Mouse (Mus musculus) forebrain, embryonic 12.5 days (tissue): ENCODE results near the gene Svbp. TPM values are rescaled to one million over a fixed set of nuclear protein-coding genes. Genes with fewer than 3 reads are reported as not detected.

ENCODE experiments used
- ATAC-seq: fragments of 200-750 bp; cut with Nextera tagmentation; 2 replicates; pipeline ENCODE4 v1.8.0; 2017; ENCODE audit warnings: moderate TSS enrichment; ENCODE audit not compliant: low FRiP score
- H3K27ac ChIP-seq: fragments of 300-500 bp; sonication (generic); 2 replicates; pipeline ENCODE4 v1.5.1; 2016; ENCODE audit warnings: mild to moderate bottlenecking
- H3K27me3 ChIP-seq: fragments of 300-500 bp; sonication (generic); 2 replicates; pipeline ENCODE4 v1.6.1; 2016; ENCODE audit warnings: mild to moderate bottlenecking
- H3K36me3 ChIP-seq: fragments of 300-500 bp; sonication (generic); replicated peaks from 2 replicates; pipeline ENCODE4 v1.6.1; 2016; ENCODE audit warnings: mild to moderate bottlenecking
- H3K4me1 ChIP-seq: fragments of 300-500 bp; sonication (generic); 2 replicates; pipeline ENCODE4 v1.6.1; 2016
- H3K4me2 ChIP-seq: fragments of 300-500 bp; sonication (generic); 2 replicates; pipeline ENCODE4 v1.6.1; 2016; ENCODE audit warnings: mild to moderate bottlenecking, moderate library complexity
- H3K4me3 ChIP-seq: fragments of 300-500 bp; sonication (generic); replicated peaks from 2 replicates; pipeline ENCODE4 v1.5.1; 2016; ENCODE audit warnings: mild to moderate bottlenecking
- H3K9ac ChIP-seq: fragments of 300-500 bp; sonication (generic); 2 replicates; pipeline ENCODE4 v1.6.1; 2016; ENCODE audit warnings: mild to moderate bottlenecking
- H3K9me3 ChIP-seq: fragments of 300-500 bp; sonication (generic); 2 replicates; pipeline ENCODE4 v1.6.1; 2016
- WGBS: fragments of 180-500 bp; shearing (Covaris S2); methylation state at CpG from one replicate; pipeline ENCODE4 v1.1.7; 2016; 5-methylcytosine and 5-hydroxymethylcytosine counted together
- polyA plus RNA-seq: library from polyadenylated mRNA; unstranded; fragments of >200 nt; fragmentation: Nextera tagmentation; extraction: Ambion mirVana; gene quantifications from 2 replicates; pipeline ENCODE4 v1.2.1, GENCODE M21; 2016

Gene Svbp
- polyA plus RNA-seq, 1 experiment from 2014 or later: 162 TPM

DNA sequence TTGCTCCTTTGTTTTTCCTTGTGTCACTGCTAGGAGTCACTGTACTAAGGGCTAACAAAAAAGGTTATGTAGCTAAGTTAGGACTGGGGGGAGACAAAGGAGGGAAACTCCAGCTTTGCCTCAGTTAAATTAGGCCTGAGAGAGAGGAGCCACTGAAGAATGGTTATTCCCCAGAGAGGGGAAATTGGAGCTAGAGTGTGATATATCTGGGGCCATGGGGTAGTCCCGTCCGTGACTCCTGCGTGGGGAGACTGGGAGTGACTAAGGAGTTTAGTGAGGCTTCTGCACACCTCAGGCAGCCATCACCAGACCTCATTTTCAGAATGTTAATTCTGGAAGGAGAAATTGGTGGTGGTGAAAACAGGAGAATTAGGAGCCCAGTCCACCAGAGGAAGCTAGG is 39.2 kb downstream of the Svbp start:
- no peak overlapping the region for H3K27ac ChIP-seq
- H3K36me3 ChIP-seq: peaks cover 11% of the 10 kb centered on the region; the same call in 1 of the 2 replicates
- no peaks in the 10 kb centered on the region for H3K9me3 ChIP-seq
- ATAC-seq: no peak
- H3K4me1 ChIP-seq: peaks cover 24% of the 10 kb centered on the region
- no peak overlapping the region for H3K9ac ChIP-seq
- peaks cover 5% of the 10 kb centered on the region for H3K27me3 ChIP-seq
- 75% methylated on average over 3 of the region's 3 CpGs for WGBS
- H3K4me3 ChIP-seq: peak overlapping the region; percentile 86; the same call in 1 of the 2 replicates
- H3K4me2 ChIP-seq: peak overlapping the region; percentile 95

DNA sequence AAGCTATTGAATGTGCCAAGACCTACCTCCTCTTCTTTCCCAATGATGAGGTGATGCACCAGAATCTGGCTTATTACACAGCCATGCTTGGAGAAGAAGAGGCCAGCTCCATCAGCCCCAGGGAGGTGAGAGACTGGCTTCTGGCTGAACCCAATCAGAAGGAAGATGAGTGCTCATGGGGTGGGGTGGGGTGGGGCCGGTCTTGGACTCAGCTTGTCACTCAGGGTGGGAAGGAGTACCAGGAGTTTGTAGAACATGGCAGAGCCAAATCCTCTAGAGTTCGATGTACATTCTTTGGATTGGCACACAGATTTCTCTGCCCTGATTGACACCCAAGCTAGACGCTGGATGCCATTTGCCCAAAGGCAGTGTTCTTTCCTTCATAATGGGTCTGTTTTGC is 43.6 kb downstream of the Svbp start:
- peaks cover 23% of the 10 kb centered on the region for H3K36me3 ChIP-seq
- ATAC-seq: 0 out of 2 replicates have a peak, but pooled peaks have one; percentile 30

DNA sequence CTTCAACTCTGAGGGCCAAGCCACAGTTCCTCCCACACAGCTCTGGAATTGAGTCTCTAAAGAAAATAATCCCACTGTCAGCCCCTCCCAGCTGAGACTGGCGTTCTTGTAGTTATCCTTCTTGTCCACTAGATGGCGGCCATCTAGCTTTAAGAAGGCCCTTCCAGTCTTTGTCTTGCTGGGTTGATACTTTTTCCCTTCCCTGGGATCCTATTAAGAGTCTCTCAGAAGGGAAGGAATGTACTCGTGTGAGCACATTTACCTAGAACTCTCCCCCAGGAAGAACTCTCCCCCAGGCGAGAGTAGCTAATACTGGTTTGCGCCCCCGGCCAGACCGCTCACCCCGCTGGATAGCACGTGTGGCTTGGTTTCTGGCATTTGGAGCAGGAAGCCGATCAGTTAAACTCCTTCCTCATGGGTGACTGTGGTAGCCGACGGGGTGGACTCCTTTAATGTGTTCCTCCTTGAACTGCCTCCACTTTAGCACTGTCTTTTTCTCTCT is 44.1 kb downstream of the Svbp start:
- H3K4me3 ChIP-seq: no peak overlapping the region
- H3K4me1 ChIP-seq: peaks cover 9% of the 10 kb centered on the region; the same call in 1 of the 2 replicates
- H3K4me2 ChIP-seq: no peak overlapping the region
- H3K36me3 ChIP-seq: peaks cover 26% of the 10 kb centered on the region
- H3K9ac ChIP-seq: no peak overlapping the region
- peaks cover 2% of the 10 kb centered on the region for H3K27me3 ChIP-seq
- 42% methylated on average over 12 of the region's 12 CpGs for WGBS
- peak overlapping the region; percentile 63; the same call in 1 of the 2 replicates for H3K27ac ChIP-seq
- no peaks in the 10 kb centered on the region for H3K9me3 ChIP-seq
- peak; percentile 61 for ATAC-seq

More for the DNA sequence above, 43.6 kb downstream of the Svbp start:
- Histone ChIP-seq H3K27ac (0 out of 2 replicates have a peak overlapping the region, but pooled peaks have one; percentile 42), H3K9me3 (no peaks in the 10 kb centered on the region), H3K27me3 (peaks cover 5% of the 10 kb centered on the region), H3K4me1 (peaks cover 14% of the 10 kb centered on the region), H3K9ac (no peak overlapping the region), H3K4me2 (no peak overlapping the region), H3K4me3 (no peak overlapping the region)
- WGBS: 78% methylated on average over 3 of the region's 3 CpGs

DNA sequence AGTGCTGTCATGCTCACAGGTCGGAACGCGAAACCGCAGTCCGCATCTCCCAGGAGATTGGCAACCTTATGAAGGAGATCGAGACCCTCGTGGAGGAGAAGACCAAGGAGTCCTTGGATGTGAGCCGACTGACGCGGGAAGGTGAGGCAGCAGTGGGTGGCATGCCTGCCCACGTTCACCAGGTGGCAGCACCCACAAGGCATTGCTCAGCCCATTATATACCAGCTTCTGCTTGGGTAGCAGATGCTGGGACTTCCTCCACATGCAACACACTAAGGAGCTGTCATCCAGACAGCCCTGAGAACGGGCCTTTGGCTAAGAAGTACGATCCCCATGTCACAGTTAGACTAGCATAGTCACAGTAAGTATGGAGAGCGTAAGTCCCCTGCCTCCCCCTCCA is 46.6 kb downstream of the Svbp start:
- WGBS: 91% methylated on average over 14 of the region's 14 CpGs
- no peaks in the 10 kb centered on the region for H3K9me3 ChIP-seq
- no peaks in the 10 kb centered on the region for H3K27me3 ChIP-seq
- ATAC-seq: no peak
- peaks cover 34% of the 10 kb centered on the region for H3K36me3 ChIP-seq
- no peak overlapping the region for H3K4me2 ChIP-seq
- H3K4me3 ChIP-seq: no peak overlapping the region
- 0 out of 2 replicates have a peak, but pooled peaks cover 4% of the 10 kb centered on the region for H3K4me1 ChIP-seq
- no peak overlapping the region for H3K27ac ChIP-seq
- no peak overlapping the region for H3K9ac ChIP-seq

DNA sequence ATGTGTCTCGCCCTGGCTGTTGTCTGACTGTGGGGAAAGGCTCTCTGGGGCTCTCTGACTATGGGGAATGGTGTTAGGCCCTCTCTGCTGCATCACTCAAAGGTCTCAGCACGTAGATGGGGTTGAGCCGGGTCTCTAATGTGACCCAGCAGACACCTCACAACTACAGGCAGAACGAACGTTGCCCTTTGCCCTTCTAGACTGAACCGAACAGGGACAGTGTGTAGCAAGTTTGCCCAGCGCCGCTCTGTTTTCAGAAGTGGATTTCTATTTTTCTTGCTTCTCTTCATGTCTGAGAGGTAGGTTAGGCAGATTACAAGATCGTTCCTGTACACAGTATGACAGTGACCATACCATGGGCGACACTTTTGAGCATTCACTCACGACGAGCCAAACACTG is 47.5 kb downstream of the Svbp start:
- H3K4me3 ChIP-seq: no peak overlapping the region
- no peaks in the 10 kb centered on the region for H3K27me3 ChIP-seq
- no peaks in the 10 kb centered on the region for H3K9me3 ChIP-seq
- peaks cover 28% of the 10 kb centered on the region for H3K36me3 ChIP-seq
- no peak for ATAC-seq
- no peak overlapping the region for H3K9ac ChIP-seq
- no peak overlapping the region for H3K27ac ChIP-seq
- peaks cover 13% of the 10 kb centered on the region for H3K4me1 ChIP-seq
- WGBS: 92% methylated on average over 12 of the region's 12 CpGs
- H3K4me2 ChIP-seq: no peak overlapping the region

DNA sequence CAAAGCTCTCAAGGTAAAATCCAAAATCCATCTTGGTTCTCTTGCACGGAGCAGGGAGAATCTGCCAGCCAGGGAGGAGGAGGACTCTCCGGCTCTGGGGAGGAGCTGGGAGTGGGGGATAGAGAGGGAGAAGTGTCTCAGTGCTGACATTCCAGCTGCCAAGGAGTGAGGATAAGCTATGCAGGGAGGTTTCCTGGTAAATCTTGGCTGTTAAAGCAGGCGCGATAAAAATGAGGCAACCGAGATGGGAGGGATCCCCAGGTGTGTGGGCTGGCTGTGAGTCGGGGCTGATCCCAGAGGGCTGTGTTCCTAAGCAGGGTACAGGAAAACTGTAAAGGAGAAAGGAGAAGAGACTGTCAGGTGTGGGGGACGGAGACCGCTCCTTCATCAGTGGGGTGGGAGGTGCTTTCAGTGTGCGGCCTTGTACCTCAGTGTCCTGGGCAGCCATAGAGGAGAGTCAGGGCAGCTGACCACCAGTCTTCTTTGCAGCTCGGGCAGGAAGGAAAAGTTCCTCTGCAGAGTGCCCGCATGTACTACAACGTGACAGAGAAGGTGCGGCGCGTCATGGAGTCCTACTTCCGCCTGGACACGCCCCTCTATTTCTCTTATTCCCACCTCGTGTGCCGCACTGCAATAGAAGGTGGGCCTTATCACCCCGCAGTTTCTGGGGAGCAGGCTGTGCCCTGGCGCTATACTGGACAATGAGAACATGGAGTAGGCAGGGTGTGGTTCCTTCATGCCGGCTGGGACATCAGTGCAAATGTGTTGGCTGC is 49.5 kb downstream of the Svbp start:
- no peaks in the 10 kb centered on the region for H3K9me3 ChIP-seq
- no peak overlapping the region for H3K27ac ChIP-seq
- H3K9ac ChIP-seq: no peak overlapping the region
- H3K36me3 ChIP-seq: peaks cover 35% of the 10 kb centered on the region
- no peaks in the 10 kb centered on the region for H3K27me3 ChIP-seq
- H3K4me3 ChIP-seq: no peak overlapping the region
- WGBS: 86% methylated on average over 22 of the region's 22 CpGs
- no peak overlapping the region for H3K4me2 ChIP-seq
- H3K4me1 ChIP-seq: peaks cover 15% of the 10 kb centered on the region
- ATAC-seq: no peak

DNA sequence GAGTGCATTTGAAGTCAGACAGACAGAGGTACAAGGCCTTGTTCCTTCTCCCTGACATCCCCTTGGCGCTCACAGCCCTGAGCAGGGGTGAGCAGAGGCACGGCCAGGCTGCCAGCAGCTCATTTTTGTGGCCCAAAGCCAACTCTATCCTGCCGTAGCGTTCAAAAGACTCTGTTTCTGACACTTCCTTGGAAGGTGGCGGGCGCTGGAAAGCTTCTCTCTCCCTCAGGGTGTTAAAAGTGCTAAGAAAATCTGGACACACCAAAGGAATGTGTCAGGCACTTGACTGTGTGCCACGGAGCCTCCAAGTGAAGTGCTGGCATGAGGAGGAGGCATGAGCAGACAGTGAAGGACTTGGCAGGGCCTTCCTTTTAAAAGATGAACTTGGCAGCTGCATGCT is 50.5 kb downstream of the Svbp start:
- Histone ChIP-seq H3K9ac (no peak overlapping the region), H3K4me3 (no peak overlapping the region), H3K36me3 (peaks cover 35% of the 10 kb centered on the region), H3K9me3 (no peaks in the 10 kb centered on the region), H3K27me3 (no peaks in the 10 kb centered on the region), H3K4me2 (no peak overlapping the region), H3K27ac (0 out of 2 replicates have a peak overlapping the region, but pooled peaks have one; percentile 42), H3K4me1 (peaks cover 15% of the 10 kb centered on the region)
- no peak for ATAC-seq
- WGBS: 80% methylated on average over 7 of the region's 7 CpGs

DNA sequence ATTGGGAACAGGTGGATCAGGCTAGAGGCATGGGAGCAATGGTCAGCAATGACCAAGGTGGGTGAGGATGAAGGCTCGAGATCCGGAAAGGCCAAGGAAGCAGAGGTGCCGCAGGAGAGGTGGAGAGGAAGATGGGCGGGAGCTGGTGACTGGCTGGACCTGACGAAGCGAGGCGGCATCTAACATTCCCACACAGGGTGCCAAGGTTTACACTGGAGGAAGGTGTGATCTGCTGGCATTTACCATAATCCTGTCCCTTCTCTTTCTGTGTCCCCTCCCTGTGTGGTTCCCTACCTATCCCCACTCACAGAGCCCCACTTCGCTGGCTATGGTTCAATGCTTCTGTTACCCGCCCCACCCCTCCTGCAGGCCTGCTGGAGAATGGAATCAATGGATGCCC is 50.9 kb downstream of the Svbp start:
- WGBS: 87% methylated on average over 9 of the region's 9 CpGs
- H3K4me1 ChIP-seq: peaks cover 15% of the 10 kb centered on the region
- ATAC-seq: no peak
- H3K27me3 ChIP-seq: no peaks in the 10 kb centered on the region
- no peak overlapping the region for H3K4me2 ChIP-seq
- H3K9me3 ChIP-seq: no peaks in the 10 kb centered on the region
- H3K4me3 ChIP-seq: no peak overlapping the region
- peaks cover 35% of the 10 kb centered on the region for H3K36me3 ChIP-seq
- H3K27ac ChIP-seq: 0 out of 2 replicates have a peak overlapping the region, but pooled peaks have one; percentile 42
- H3K9ac ChIP-seq: no peak overlapping the region

DNA sequence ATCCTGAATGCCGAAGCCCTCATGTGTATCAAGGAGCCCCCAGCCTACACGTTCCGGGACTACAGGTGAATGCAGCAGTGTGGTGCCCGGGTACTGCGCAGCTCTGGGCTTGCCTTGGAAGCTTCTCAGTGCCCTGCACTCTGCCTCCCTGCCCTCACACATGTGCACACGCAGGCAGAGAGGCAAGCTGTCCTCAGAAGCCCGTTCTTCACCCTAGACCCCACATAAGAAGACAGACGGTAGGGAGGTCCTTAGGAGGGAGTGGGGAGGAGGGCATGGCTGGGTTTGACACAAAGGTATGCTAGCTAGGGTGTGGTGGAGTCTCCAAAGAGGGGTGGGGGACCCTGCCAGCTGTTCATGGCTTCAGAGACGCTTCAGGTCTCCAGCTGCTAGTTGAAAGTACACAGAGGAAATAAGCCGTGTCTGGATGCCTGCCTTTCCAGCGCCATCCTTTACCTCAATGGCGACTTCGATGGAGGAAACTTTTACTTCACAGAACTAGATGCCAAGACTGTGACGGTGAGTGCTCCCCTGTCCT is 51.7 kb downstream of the Svbp start:
- no peak overlapping the region for H3K27ac ChIP-seq
- WGBS: 80% methylated on average over 14 of the region's 14 CpGs
- no peak for ATAC-seq

DNA sequence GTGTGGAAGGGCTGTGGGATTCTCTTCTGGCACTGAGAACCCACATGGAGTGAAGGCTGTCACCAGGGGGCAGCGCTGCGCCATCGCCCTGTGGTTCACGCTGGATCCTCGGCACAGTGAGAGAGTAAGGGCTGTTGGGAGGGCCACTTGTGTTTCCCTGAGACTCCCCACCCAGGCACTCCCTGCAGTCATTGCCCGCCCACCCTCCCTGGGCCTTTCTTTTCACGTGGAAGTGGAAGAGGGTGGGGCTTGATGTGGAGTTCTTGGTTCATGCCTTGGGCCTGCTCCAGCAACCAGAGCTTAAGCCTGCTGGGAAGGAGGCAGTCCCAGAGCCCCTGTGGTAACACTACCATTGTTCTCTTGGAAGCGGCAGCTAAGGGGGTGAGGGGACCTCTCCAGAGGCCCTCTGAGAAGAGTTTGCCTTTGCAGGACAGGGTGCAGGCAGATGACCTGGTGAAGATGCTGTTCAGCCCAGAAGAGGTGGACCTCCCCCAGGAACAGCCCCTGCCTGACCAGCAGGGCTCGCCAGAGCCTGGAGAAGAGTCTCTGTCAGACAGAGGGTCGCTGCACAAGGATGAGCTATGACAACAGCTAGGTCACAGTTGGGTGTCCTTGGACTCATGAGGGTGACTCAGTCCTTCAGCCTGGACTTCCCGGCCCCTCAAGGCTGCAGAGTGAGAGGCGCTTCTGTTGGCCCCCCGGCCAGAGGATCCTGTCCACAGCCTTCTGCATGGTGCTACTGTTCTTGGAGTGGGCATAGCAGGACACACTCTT is 52.5 kb downstream of the Svbp start:
- Histone ChIP-seq H3K27ac (peak overlapping the region; percentile 47; the same call in 1 of the 2 replicates), H3K4me2 (no peak overlapping the region), H3K9me3 (no peaks in the 10 kb centered on the region), H3K9ac (no peak overlapping the region), H3K36me3 (peaks cover 22% of the 10 kb centered on the region), H3K27me3 (no peaks in the 10 kb centered on the region), H3K4me1 (peaks cover 15% of the 10 kb centered on the region), H3K4me3 (no peak overlapping the region)
- WGBS: 27% methylated on average over 13 of the region's 13 CpGs
- ATAC-seq: peak; percentile 88

More for the DNA sequence above, 51.7 kb downstream of the Svbp start:
- Histone ChIP-seq H3K4me1 (peaks cover 15% of the 10 kb centered on the region), H3K9ac (no peak overlapping the region), H3K9me3 (no peaks in the 10 kb centered on the region), H3K4me2 (no peak overlapping the region), H3K4me3 (no peak overlapping the region), H3K36me3 (peaks cover 31% of the 10 kb centered on the region), H3K27me3 (no peaks in the 10 kb centered on the region)

DNA sequence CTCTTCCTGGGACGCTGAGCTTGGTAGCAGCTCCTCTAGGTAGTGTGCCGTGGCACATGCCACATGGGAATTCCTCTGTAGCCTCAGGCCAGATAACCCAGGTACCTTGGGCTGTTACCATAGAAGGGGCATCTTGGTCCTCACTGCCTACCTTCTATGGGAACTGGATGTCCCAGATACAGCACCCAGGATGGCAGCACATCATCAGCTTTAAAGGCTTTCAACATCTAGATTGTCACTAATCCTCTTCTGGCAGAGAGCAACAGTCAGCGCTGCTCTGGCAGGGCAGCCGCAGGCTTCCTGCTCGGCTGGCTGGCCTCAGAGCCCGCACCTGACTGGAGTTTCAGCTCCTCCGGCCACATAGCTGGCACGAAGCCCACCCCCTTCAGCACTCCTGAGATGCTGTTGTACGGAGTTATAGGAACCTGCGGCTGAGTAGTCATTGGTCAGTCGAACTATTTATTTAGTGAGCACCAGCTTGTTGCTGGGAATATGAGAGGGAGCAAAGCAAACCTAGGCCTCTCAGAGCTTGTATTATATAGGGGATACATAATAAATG is 53.4 kb downstream of the Svbp start:
- H3K27ac ChIP-seq: no peak overlapping the region; the same call in 1 of the 2 replicates
- H3K9me3 ChIP-seq: no peaks in the 10 kb centered on the region
- peaks cover 16% of the 10 kb centered on the region for H3K4me1 ChIP-seq
- no peak overlapping the region for H3K4me2 ChIP-seq
- ATAC-seq: no peak
- H3K36me3 ChIP-seq: peaks cover 22% of the 10 kb centered on the region
- H3K27me3 ChIP-seq: no peaks in the 10 kb centered on the region
- H3K4me3 ChIP-seq: no peak overlapping the region
- 86% methylated on average over 11 of the region's 11 CpGs for WGBS
- H3K9ac ChIP-seq: no peak overlapping the region
